Mouse (Mus musculus) limb, embryonic 11.5 days (tissue): ENCODE data around the gene Ndnf. TPM values are rescaled to one million over a fixed set of nuclear protein-coding genes. Genes with fewer than 3 reads are reported as not detected.

ENCODE experiments used
- polyA plus RNA-seq: library from polyadenylated mRNA; unstranded; fragments of >200 nt; fragmentation: Nextera tagmentation; extraction: Ambion mirVana; gene quantifications from 2 replicates; pipeline ENCODE4 v1.2.1, GENCODE M21; 2014

The Ndnf gene
- polyA plus RNA-seq, 1 experiment from 2014 or later, result 8.7 TPM

Other genes starting within 250 kb of the Ndnf start
- not detected in 2 replicates for gene Tnip3, start 146.3 kb upstream of the Ndnf start, polyA plus RNA-seq
- 20.4 and 21.8 TPM in 2 replicates for gene Prdm5, start 107.4 kb downstream of the Ndnf start, polyA plus RNA-seq